Mouse (Mus musculus): ENCODE measurements around the gene Phc3. TPM values are rescaled to one million over a fixed set of nuclear protein-coding genes. Genes with fewer than 3 reads are reported as not detected.

Phc3 gene
- 8.1 and 9.4 TPM in 2 replicates for polyA plus RNA-seq (2015; fragmentation: Nextera tagmentation; extraction: Ambion mirVana)

DNA sequence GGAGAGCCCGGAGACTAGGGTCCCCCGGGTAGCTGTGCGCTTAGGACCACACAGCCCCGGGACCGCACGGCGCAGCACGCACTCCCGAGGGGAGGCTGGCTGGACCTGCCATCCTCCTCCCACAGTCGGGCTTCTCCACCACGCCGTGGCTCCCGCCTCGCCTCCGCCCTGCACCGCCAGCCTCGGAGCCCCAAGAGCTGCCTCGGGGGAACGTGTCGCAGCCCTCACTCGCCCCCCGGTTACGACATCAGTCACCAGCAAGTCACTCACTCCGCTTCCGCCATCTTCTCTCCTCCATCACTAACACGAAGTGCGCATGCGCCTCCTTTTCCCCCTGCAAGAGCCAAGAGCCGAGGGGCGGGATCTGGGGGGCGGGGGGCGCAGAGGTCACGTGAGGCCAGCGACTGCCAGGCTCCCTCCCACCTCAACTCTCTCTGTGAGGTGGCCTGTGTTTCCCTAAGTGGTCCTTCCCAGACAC lies at the start of gene Phc3:
TSS of gene Phc3 (minus strand) at position 312 of the 478 bp plus-strand sequence.
- Histone ChIP-seq H3K27ac (peak within 1 kb of the TSS; percentile 89), H3K4me1 (peaks cover 13% of the 10 kb centered on the region), H3K4me3 (peak within 1 kb of the TSS; percentile 98), H3K4me2 (peak within 1 kb of the TSS; percentile 66), H3K9ac (peak within 1 kb of the TSS; percentile 95), H3K9me3 (no peaks in the 10 kb centered on the region), H3K27me3 (no peaks in the 10 kb centered on the region), H3K36me3 (peaks cover 18% of the 10 kb centered on the region)
- peak; percentile 91 for ATAC-seq (ENCODE audit: insufficient number of reproducible peaks, insufficient read depth, low FRiP score, low TSS enrichment, low read depth)
- WGBS: under 1% methylated on average over 29 of the region's 34 CpGs

DNA sequence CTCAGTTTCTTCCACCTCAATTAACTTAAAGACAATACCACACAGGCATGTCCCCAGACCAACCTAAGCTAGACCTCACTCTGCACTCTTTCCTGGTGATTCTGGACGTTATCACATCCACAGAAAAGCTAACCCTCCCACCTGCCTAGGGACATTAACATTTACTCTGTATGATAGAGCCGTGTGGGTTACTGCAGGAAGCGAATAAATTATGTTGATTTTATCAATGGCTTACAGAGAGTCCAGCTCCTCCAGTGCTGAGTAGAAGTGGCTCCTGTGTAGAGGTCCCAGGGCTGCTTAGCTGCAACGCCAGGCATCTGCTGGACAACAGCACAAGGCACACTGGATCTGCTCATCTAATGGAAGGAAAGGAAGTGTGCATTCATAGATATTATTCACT lies 48.4 kb upstream of the Phc3 start:
- Histone ChIP-seq H3K4me1 (peaks cover 44% of the 10 kb centered on the region), H3K9ac (no peak overlapping the region), H3K27ac (no peak overlapping the region), H3K4me3 (no peak overlapping the region), H3K36me3 (0 out of 2 replicates have a peak, but pooled peaks cover 11% of the 10 kb centered on the region), H3K27me3 (no peaks in the 10 kb centered on the region), H3K9me3 (no peaks in the 10 kb centered on the region), H3K4me2 (no peak overlapping the region)
- no peak for ATAC-seq (ENCODE audit: insufficient number of reproducible peaks, insufficient read depth, low FRiP score, low TSS enrichment, low read depth)
- 65% methylated on average over 4 of the region's 4 CpGs for WGBS

DNA sequence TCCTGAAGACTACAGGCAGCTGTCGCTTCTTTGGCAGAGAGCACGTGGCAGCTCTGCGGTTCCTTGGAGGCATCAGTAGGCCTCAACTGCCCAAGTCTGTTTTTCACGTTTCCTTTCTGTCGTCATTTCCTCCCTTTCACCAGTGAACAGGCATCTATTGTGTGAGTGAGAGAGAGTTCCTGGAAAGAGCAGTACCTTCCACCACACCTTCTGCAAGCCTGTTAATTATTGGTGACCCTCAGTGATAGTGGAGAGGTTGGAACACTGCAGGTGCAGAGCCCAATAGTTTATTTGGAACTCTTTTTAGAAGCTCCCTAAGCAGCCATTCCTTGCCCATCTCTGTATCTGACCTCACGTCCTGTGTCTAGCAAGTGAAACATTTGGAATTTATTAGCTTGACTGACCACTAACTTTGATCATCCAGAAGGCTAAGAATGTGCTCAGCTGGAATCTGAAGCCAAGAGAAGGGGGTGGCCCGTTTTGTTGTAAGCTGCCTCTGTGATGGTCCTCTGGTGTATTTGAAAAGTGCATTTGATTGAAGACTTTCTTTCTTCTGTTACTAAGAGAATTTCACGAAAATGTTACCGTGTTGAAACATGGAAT lies 47.5 kb upstream of the Phc3 start:
- Histone ChIP-seq H3K27ac (0 out of 2 replicates have a peak overlapping the region, but pooled peaks have one; percentile 72), H3K9me3 (no peaks in the 10 kb centered on the region), H3K4me3 (no peak overlapping the region), H3K4me2 (no peak overlapping the region), H3K36me3 (0 out of 2 replicates have a peak, but pooled peaks cover 11% of the 10 kb centered on the region), H3K9ac (no peak overlapping the region), H3K4me1 (peaks cover 40% of the 10 kb centered on the region), H3K27me3 (no peaks in the 10 kb centered on the region)
- 28% methylated on average over 9 of the region's 9 CpGs for WGBS
- ATAC-seq (ENCODE audit: insufficient number of reproducible peaks, insufficient read depth, low FRiP score, low TSS enrichment, low read depth): no peak

GRCm38 (mm10) chr3:31015682-31016443 lies 46.6 kb upstream of the Phc3 start:
- Histone ChIP-seq H3K4me3 (no peak overlapping the region), H3K4me2 (no peak overlapping the region), H3K9ac (no peak overlapping the region), H3K36me3 (0 out of 2 replicates have a peak, but pooled peaks cover 11% of the 10 kb centered on the region), H3K27ac (peak overlapping the region; percentile 72), H3K4me1 (peaks cover 40% of the 10 kb centered on the region), H3K27me3 (no peaks in the 10 kb centered on the region), H3K9me3 (no peaks in the 10 kb centered on the region)
- 68% methylated on average over 10 of the region's 10 CpGs for WGBS
- no peak for ATAC-seq (ENCODE audit: insufficient number of reproducible peaks, insufficient read depth, low FRiP score, low TSS enrichment, low read depth)

DNA sequence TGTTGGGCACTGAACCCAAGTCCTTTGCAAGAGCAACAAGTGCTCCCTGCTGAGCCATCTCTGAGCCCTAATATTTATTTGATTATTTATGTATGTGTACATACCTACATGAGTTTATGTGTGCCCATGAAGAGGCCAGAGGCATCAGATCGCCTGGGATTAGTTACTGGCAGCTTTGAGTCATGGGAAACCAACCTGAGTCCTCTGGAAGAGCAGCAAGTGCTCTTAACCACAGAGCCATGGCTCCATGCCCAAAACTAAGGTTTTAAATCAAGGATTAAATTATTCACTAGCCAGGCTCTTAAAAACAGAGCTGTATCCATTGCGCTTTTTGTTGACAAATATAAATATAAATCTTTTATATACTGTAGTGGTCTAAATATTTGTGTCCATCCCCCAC lies 45.2 kb upstream of the Phc3 start:
- 58% methylated on average over 2 of the region's 2 CpGs for WGBS
- H3K36me3 ChIP-seq: 0 out of 2 replicates have a peak, but pooled peaks cover under 1% of the 10 kb centered on the region
- H3K4me3 ChIP-seq: no peak overlapping the region
- no peak for ATAC-seq (ENCODE audit: insufficient number of reproducible peaks, insufficient read depth, low FRiP score, low TSS enrichment, low read depth)
- H3K4me2 ChIP-seq: no peak overlapping the region
- H3K27ac ChIP-seq: no peak overlapping the region
- peaks cover 36% of the 10 kb centered on the region for H3K4me1 ChIP-seq
- no peak overlapping the region for H3K9ac ChIP-seq
- no peaks in the 10 kb centered on the region for H3K27me3 ChIP-seq
- no peaks in the 10 kb centered on the region for H3K9me3 ChIP-seq

GRCm38 (mm10) chr3:31004320-31005209 lies 35.4 kb upstream of the Phc3 start:
- Histone ChIP-seq H3K9me3 (no peaks in the 10 kb centered on the region), H3K27ac (no peak overlapping the region), H3K27me3 (no peaks in the 10 kb centered on the region), H3K4me2 (no peak overlapping the region), H3K4me3 (no peak overlapping the region), H3K36me3 (no peaks in the 10 kb centered on the region), H3K4me1 (peaks cover 13% of the 10 kb centered on the region), H3K9ac (no peak overlapping the region)
- peak; percentile 62; the same call in 1 of the 2 replicates for ATAC-seq (ENCODE audit: insufficient number of reproducible peaks, insufficient read depth, low FRiP score, low TSS enrichment, low read depth)
- WGBS: 85% methylated on average over 6 of the region's 6 CpGs

- no peak for ATAC-seq (ENCODE audit: insufficient number of reproducible peaks, insufficient read depth, low FRiP score, low TSS enrichment, low read depth)
- Histone ChIP-seq H3K4me2 (no peak overlapping the region), H3K27ac (no peak overlapping the region)
Measured at GRCm38 (mm10) chr3:31001048-31001676, 31.9 kb upstream of the Phc3 start.

DNA sequence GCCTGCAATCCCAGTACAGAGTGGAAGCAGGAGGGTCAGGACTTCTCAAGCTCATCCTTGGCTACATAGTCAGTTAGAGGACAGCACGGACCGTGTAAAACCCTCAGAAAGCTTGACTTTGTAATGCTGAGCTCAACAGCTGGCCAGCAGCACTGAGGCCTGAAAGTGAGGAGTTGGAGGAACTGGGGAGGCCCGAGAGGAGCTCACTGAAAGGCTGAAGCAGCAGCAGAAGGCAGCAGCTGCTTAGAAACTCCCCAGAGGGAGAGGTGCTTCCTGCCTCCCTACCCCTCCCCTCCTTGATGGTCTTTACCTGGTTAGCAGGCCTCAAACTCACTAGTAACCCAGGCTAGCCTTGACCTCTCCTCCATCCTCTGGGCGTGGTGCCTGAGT lies 30.8 kb upstream of the Phc3 start:
- peak overlapping the region; percentile 78 for H3K27ac ChIP-seq
- H3K9ac ChIP-seq: 0 out of 2 replicates have a peak overlapping the region, but pooled peaks have one; percentile 21
- H3K4me1 ChIP-seq: peaks cover 36% of the 10 kb centered on the region
- H3K4me2 ChIP-seq: peak overlapping the region; percentile 35
- H3K9me3 ChIP-seq: no peaks in the 10 kb centered on the region
- no peak overlapping the region for H3K4me3 ChIP-seq
- H3K27me3 ChIP-seq: no peaks in the 10 kb centered on the region
- no peaks in the 10 kb centered on the region for H3K36me3 ChIP-seq
- WGBS: 33% methylated on average over 4 of the region's 4 CpGs
- no peak for ATAC-seq (ENCODE audit: insufficient number of reproducible peaks, insufficient read depth, low FRiP score, low TSS enrichment, low read depth)

More at GRCm38 (mm10) chr3:31001048-31001676, 31.9 kb upstream of the Phc3 start:
- no peak overlapping the region for H3K4me3 ChIP-seq
- no peaks in the 10 kb centered on the region for H3K27me3 ChIP-seq
- no peak overlapping the region for H3K9ac ChIP-seq
- peaks cover 36% of the 10 kb centered on the region for H3K4me1 ChIP-seq
- H3K36me3 ChIP-seq: no peaks in the 10 kb centered on the region
- H3K9me3 ChIP-seq: no peaks in the 10 kb centered on the region
- WGBS: 52% methylated on average over 3 of the region's 3 CpGs

- 42% methylated on average over 10 of the region's 10 CpGs for WGBS
- H3K9ac ChIP-seq: 0 out of 2 replicates have a peak overlapping the region, but pooled peaks have one; percentile 21
Measured at GRCm38 (mm10) chr3:30999401-31000017, 30.3 kb upstream of the Phc3 start.

GRCm38 (mm10) chr3:30996688-30997014 lies 27.4 kb upstream of the Phc3 start:
- Histone ChIP-seq H3K27ac (peak overlapping the region; percentile 85), H3K9ac (peak overlapping the region; percentile 87), H3K9me3 (no peaks in the 10 kb centered on the region), H3K4me1 (peaks cover 40% of the 10 kb centered on the region), H3K36me3 (no peaks in the 10 kb centered on the region), H3K4me2 (peak overlapping the region; percentile 63), H3K4me3 (peak overlapping the region; percentile 91), H3K27me3 (no peaks in the 10 kb centered on the region)
- no peak for ATAC-seq (ENCODE audit: insufficient number of reproducible peaks, insufficient read depth, low FRiP score, low TSS enrichment, low read depth)
- 3% methylated on average over 4 of the region's 4 CpGs for WGBS

More at GRCm38 (mm10) chr3:30999401-31000017, 30.3 kb upstream of the Phc3 start:
- Histone ChIP-seq H3K27me3 (no peaks in the 10 kb centered on the region), H3K4me3 (no peak overlapping the region), H3K27ac (peak overlapping the region; percentile 78), H3K9me3 (no peaks in the 10 kb centered on the region), H3K4me2 (peak overlapping the region; percentile 35), H3K36me3 (no peaks in the 10 kb centered on the region), H3K4me1 (peaks cover 40% of the 10 kb centered on the region)
- ATAC-seq (ENCODE audit: insufficient number of reproducible peaks, insufficient read depth, low FRiP score, low TSS enrichment, low read depth): no peak

All from embryonic facial prominence, embryonic 13.5 days (tissue).